ENCODE assay signal across 16 mouse cellular contexts in genomic region chr14:7891401-7891800, GRCm38 (mm10).
"Had no signal": no experiment of that assay in that cellular context is flagged by ENCODE, and none has a peak within 500 bp of the region (broad histone marks: within the 10 kb centered on the region; RNA-seq: fewer than 3 reads in every experiment).

No protein-coding gene starts in this region.

- DNase-seq: retina, postnatal 1 day; right cerebral cortex, adult 18-20 months; right cerebral cortex, postnatal 14 days; right cerebral cortex, postnatal 25 days; right cerebral cortex, postnatal 4 days; spleen, adult 18-20 months; thymus, adult 18-20 months; thymus, adult 2 months; thymus, postnatal 14 days; thymus, postnatal 25 days; thymus, postnatal 36 days; thymus, postnatal 4 days had no signal

- H3K4me3 ChIP-seq: neural tube, embryonic 13.5 days; neural tube, embryonic 15.5 days; stomach, embryonic 15.5 days had no signal

- H3K27ac ChIP-seq: stomach, embryonic 15.5 days; stomach, postnatal 0 days had no signal

- H3K9me3 ChIP-seq: neural tube, embryonic 13.5 days; neural tube, embryonic 15.5 days; stomach, embryonic 15.5 days had no signal

- H3K27me3 ChIP-seq: neural tube, embryonic 13.5 days; neural tube, embryonic 15.5 days; stomach, embryonic 15.5 days had no signal

- H3K9ac ChIP-seq: neural tube, embryonic 13.5 days; neural tube, embryonic 15.5 days; stomach, embryonic 15.5 days had no signal
